ENCODE assay signal across 19 mouse cellular contexts in genomic region chr4:151539167-151539525, GRCm38 (mm10).
DNase-seq lines count a peak whose midpoint lies in the region; ATAC-seq lines count a peak whose summit lies in the region.
"Had no signal": no experiment of that assay in that cellular context is flagged by ENCODE, and none has a peak within 500 bp of the region (broad histone marks: within the 10 kb centered on the region; RNA-seq: fewer than 3 reads in every experiment).

No protein-coding gene starts in this region.

- WGBS in forebrain, embryonic 12.5 days: 54% methylated on average over 10 of the region's 10 CpGs
- 38% methylated on average over 10 of the region's 10 CpGs for WGBS in forebrain, embryonic 16.5 days
- 44% methylated on average over 10 of the region's 10 CpGs for WGBS in hindbrain, embryonic 16.5 days
- WGBS in midbrain, embryonic 16.5 days: 24% methylated on average over 10 of the region's 10 CpGs

- H3K36me3 ChIP-seq in forebrain, embryonic 12.5 days (replicated peaks): no peaks in the 10 kb centered on the region
- H3K36me3 ChIP-seq in forebrain, embryonic 16.5 days (ENCODE audit: control insufficient read depth, insufficient read depth): no peaks in the 10 kb centered on the region
- no peaks in the 10 kb centered on the region for H3K36me3 ChIP-seq in hindbrain, embryonic 16.5 days (ENCODE audit: control insufficient read depth, insufficient read depth, low read length)
- H3K36me3 ChIP-seq in midbrain, embryonic 16.5 days (ENCODE audit: control insufficient read depth, insufficient read depth, low read length): no peaks in the 10 kb centered on the region
- H3K36me3 ChIP-seq: heart, embryonic 15.5 days; limb, embryonic 15.5 days had no signal

- H3K27me3 ChIP-seq in forebrain, embryonic 12.5 days: no peaks in the 10 kb centered on the region
- H3K27me3 ChIP-seq in forebrain, embryonic 16.5 days (replicated peaks; ENCODE audit: control insufficient read depth, insufficient read depth, low read length): no peaks in the 10 kb centered on the region
- no peaks in the 10 kb centered on the region for H3K27me3 ChIP-seq in hindbrain, embryonic 16.5 days (replicated peaks; ENCODE audit: control insufficient read depth, insufficient read depth, low read length)
- no peaks in the 10 kb centered on the region for H3K27me3 ChIP-seq in midbrain, embryonic 16.5 days (ENCODE audit: control insufficient read depth, insufficient read depth, low read depth, low read length)
- H3K27me3 ChIP-seq: heart, embryonic 15.5 days had no signal

- no peak for ATAC-seq in forebrain, embryonic 12.5 days (ENCODE audit: low FRiP score)
- ATAC-seq in forebrain, embryonic 16.5 days: no peak; the same call in 1 of the 2 replicates
- peak; percentile 2; the same call in 1 of the 2 replicates for ATAC-seq in hindbrain, embryonic 16.5 days
- peak; percentile 7 for ATAC-seq in midbrain, embryonic 16.5 days
- no peak for ATAC-seq in granulocyte monocyte progenitor cell, adult 5-6 weeks (replicated peaks; ENCODE audit: poor library complexity, severe bottlenecking)
- ATAC-seq: liver, postnatal 0 days had no signal

- no peak for DNase-seq in gastrocnemius, postnatal 4 days (ENCODE audit: low spot score in 2 of 2)
- no peak for DNase-seq in thymus, postnatal 0 days (ENCODE audit: low spot score)
- DNase-seq: B cell, adult 2 months; cerebellum, adult 11 months; kidney, adult 18-20 months; kidney, postnatal 36 days; liver, postnatal 0 days; lung, postnatal 14 days; right cerebral cortex, postnatal 4 days had no signal

- H3K4me2 ChIP-seq in forebrain, embryonic 12.5 days: no peak overlapping the region
- no peak overlapping the region for H3K4me2 ChIP-seq in forebrain, embryonic 16.5 days (ENCODE audit: low read length)
- no peak overlapping the region for H3K4me2 ChIP-seq in hindbrain, embryonic 16.5 days (ENCODE audit: low read length)
- no peak overlapping the region for H3K4me2 ChIP-seq in midbrain, embryonic 16.5 days (ENCODE audit: low read length)
- H3K4me2 ChIP-seq: heart, embryonic 15.5 days; limb, embryonic 15.5 days had no signal

- no peaks in the 10 kb centered on the region for H3K9me3 ChIP-seq in forebrain, embryonic 12.5 days
- no peaks in the 10 kb centered on the region for H3K9me3 ChIP-seq in forebrain, embryonic 16.5 days (ENCODE audit: control insufficient read depth, low read length)
- H3K9me3 ChIP-seq in hindbrain, embryonic 16.5 days (ENCODE audit: control insufficient read depth, low read length): no peaks in the 10 kb centered on the region
- no peaks in the 10 kb centered on the region for H3K9me3 ChIP-seq in midbrain, embryonic 16.5 days (replicated peaks; ENCODE audit: control insufficient read depth, low read length, poor library complexity, severe bottlenecking)
- H3K9me3 ChIP-seq: heart, embryonic 15.5 days; limb, embryonic 15.5 days had no signal

- no peak overlapping the region for H3K4me3 ChIP-seq in forebrain, embryonic 12.5 days (replicated peaks)
- no peak overlapping the region for H3K4me3 ChIP-seq in forebrain, embryonic 16.5 days (replicated peaks; ENCODE audit: low read length)
- no peak overlapping the region for H3K4me3 ChIP-seq in hindbrain, embryonic 16.5 days (ENCODE audit: low read length)
- H3K4me3 ChIP-seq in midbrain, embryonic 16.5 days (ENCODE audit: low read depth, low read length): no peak overlapping the region
- H3K4me3 ChIP-seq: erythroblast, embryonic 14.5 days; gastrocnemius, adult 2 months; heart, adult 2 months; heart, embryonic 15.5 days; limb, embryonic 15.5 days had no signal

- H3K4me1 ChIP-seq in forebrain, embryonic 12.5 days: peaks cover 37% of the 10 kb centered on the region
- peaks cover 13% of the 10 kb centered on the region; the same call in 1 of the 2 replicates for H3K4me1 ChIP-seq in forebrain, embryonic 16.5 days (replicated peaks; ENCODE audit: control insufficient read depth, insufficient read depth, low read length)
- H3K4me1 ChIP-seq in hindbrain, embryonic 16.5 days (ENCODE audit: control insufficient read depth, insufficient read depth, low read depth, low read length): peaks cover 29% of the 10 kb centered on the region
- peaks cover 39% of the 10 kb centered on the region for H3K4me1 ChIP-seq in midbrain, embryonic 16.5 days (ENCODE audit: control insufficient read depth, insufficient read depth, low read length)

- peak overlapping the region; percentile 53 for H3K27ac ChIP-seq in forebrain, embryonic 12.5 days
- 0 out of 2 replicates have a peak overlapping the region, but pooled peaks have one; percentile 2 for H3K27ac ChIP-seq in forebrain, embryonic 16.5 days (ENCODE audit: low read length)
- H3K27ac ChIP-seq in hindbrain, embryonic 16.5 days (ENCODE audit: low read depth, low read length): peak overlapping the region; percentile 21; the same call in 1 of the 2 replicates
- H3K27ac ChIP-seq in midbrain, embryonic 16.5 days (ENCODE audit: low read length): peak overlapping the region; percentile 76
- H3K27ac ChIP-seq: gastrocnemius, adult 2 months; heart, adult 2 months; heart, embryonic 15.5 days; limb, embryonic 15.5 days had no signal

- H3K9ac ChIP-seq in forebrain, embryonic 12.5 days: no peak overlapping the region
- H3K9ac ChIP-seq in forebrain, embryonic 16.5 days (replicated peaks; ENCODE audit: low read depth, low read length): no peak overlapping the region
- peak overlapping the region; percentile 25; the same call in 1 of the 2 replicates for H3K9ac ChIP-seq in hindbrain, embryonic 16.5 days (ENCODE audit: low read depth, low read length)
- H3K9ac ChIP-seq in midbrain, embryonic 16.5 days (ENCODE audit: low read depth, low read length): peak overlapping the region; percentile 34; the same call in 1 of the 2 replicates
- H3K9ac ChIP-seq: heart, embryonic 15.5 days; limb, embryonic 15.5 days; liver, postnatal 0 days had no signal

Comparison
In these comparisons a context has a peak if more than half of its experiments do, and no peak if none do; other contexts are left out.
1. ATAC-seq: peak in hindbrain, embryonic 16.5 days (single experiment) and midbrain, embryonic 16.5 days (single experiment); none in forebrain, embryonic 12.5 days (single experiment), forebrain, embryonic 16.5 days (single experiment) and granulocyte monocyte progenitor cell, adult 5-6 weeks (single experiment).
2. H3K27ac ChIP-seq: peak in every context shown above with its lines; median percentile 76 in midbrain, embryonic 16.5 days; 53 in forebrain, embryonic 12.5 days; 21 in hindbrain, embryonic 16.5 days; 2 in forebrain, embryonic 16.5 days.
3. H3K9ac ChIP-seq: peak in hindbrain, embryonic 16.5 days (single experiment) and midbrain, embryonic 16.5 days (single experiment); none in forebrain, embryonic 12.5 days (single experiment) and forebrain, embryonic 16.5 days (single experiment).